Mouse (Mus musculus) liver, adult 2 months (tissue): ENCODE results near the gene Mut.

Experiments
- CTCF ChIP-seq: fragments of 200-500 bp; IDR thresholded peaks from 2 replicates; pipeline ENCODE4 v1.5.1; 2011; ENCODE audit warnings: low read depth, low read length, control low read depth
- POLR2A ChIP-seq: fragments of 200-500 bp; IDR thresholded peaks from 2 replicates; pipeline ENCODE4 v1.6.1; 2011; ENCODE audit warnings: low read length, control low read depth; ENCODE audit not compliant: insufficient read depth; ENCODE audit errors: extremely low read depth

DNA sequence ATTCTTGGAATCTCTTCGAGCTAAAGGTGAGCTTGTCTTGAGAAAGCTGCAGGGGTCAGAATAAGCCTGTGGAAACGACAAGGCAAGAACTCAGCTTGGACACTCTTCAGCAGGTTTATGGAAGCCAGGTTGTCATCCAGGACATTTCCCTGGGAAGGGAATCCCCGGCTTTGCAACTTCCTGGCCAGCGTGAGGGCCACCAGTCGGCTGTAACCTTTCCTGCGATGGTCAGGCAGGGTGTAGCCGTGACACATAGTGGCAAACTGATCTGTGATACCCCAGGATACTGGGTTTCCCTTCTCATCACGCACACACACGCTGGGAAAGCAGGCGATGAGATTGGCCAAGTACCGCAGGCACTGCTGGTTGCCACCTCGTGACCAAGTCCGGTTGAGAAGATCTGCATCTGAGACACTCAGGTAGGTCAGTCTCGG is 29.7 kb upstream of the Mut start:
- no peak for TF ChIP-seq POLR2A
- no peak for TF ChIP-seq CTCF
